23 mouse cellular contexts compared by ENCODE assay signal in genomic region chr16:11482189-11482588, GRCm38 (mm10).
A peak's percentile ranks its signal among the peaks of the same experiment; 100 is the strongest.
DNase-seq lines count a peak whose midpoint lies in the region; ATAC-seq and TF ChIP-seq lines count a peak whose summit lies in the region.
"Had no signal": no experiment of that assay in that cellular context is flagged by ENCODE, and none has a peak within 500 bp of the region (broad histone marks: within the 10 kb centered on the region; RNA-seq: fewer than 3 reads in every experiment).

No protein-coding gene starts in this region.

- no peak overlapping the region for H3K9ac ChIP-seq in limb, embryonic 15.5 days
- no peak overlapping the region for H3K9ac ChIP-seq in midbrain, postnatal 0 days (replicated peaks; ENCODE audit: low read length, poor library complexity, severe bottlenecking)
- H3K9ac ChIP-seq: embryonic facial prominence, embryonic 13.5 days; forebrain, postnatal 0 days; hindbrain, embryonic 15.5 days; limb, embryonic 13.5 days; liver, embryonic 15.5 days; neural tube, embryonic 12.5 days; stomach, embryonic 15.5 days had no signal

- no peaks in the 10 kb centered on the region for H3K9me3 ChIP-seq in limb, embryonic 15.5 days
- H3K9me3 ChIP-seq in limb, embryonic 10.5 days (replicated peaks), result no peaks in the 10 kb centered on the region
- no peaks in the 10 kb centered on the region for H3K9me3 ChIP-seq in midbrain, postnatal 0 days (ENCODE audit: low read length)
- H3K9me3 ChIP-seq: embryonic facial prominence, embryonic 13.5 days; hindbrain, embryonic 15.5 days; limb, embryonic 13.5 days; liver, embryonic 15.5 days; neural tube, embryonic 12.5 days; stomach, embryonic 15.5 days had no signal

- H3K4me3 ChIP-seq in limb, embryonic 15.5 days, result no peak overlapping the region
- no peak overlapping the region for H3K4me3 ChIP-seq in limb, embryonic 10.5 days
- H3K4me3 ChIP-seq in midbrain, postnatal 0 days (ENCODE audit: low read depth, low read length), result no peak overlapping the region
- H3K4me3 ChIP-seq: embryonic facial prominence, embryonic 13.5 days; hindbrain, embryonic 15.5 days; limb, embryonic 13.5 days; liver, embryonic 15.5 days; neural tube, embryonic 12.5 days; stomach, embryonic 15.5 days had no signal

- no peaks in the 10 kb centered on the region for H3K27me3 ChIP-seq in limb, embryonic 15.5 days
- H3K27me3 ChIP-seq in limb, embryonic 10.5 days (ENCODE audit: low read depth, poor library complexity, severe bottlenecking), result no peaks in the 10 kb centered on the region
- no peaks in the 10 kb centered on the region for H3K27me3 ChIP-seq in midbrain, postnatal 0 days (ENCODE audit: insufficient read depth, low read length)
- H3K27me3 ChIP-seq: embryonic facial prominence, embryonic 13.5 days; hindbrain, embryonic 15.5 days; limb, embryonic 13.5 days; liver, embryonic 15.5 days; neural tube, embryonic 12.5 days; stomach, embryonic 15.5 days had no signal

- no peak overlapping the region for H3K4me2 ChIP-seq in limb, embryonic 15.5 days
- no peak overlapping the region for H3K4me2 ChIP-seq in midbrain, postnatal 0 days (ENCODE audit: low read depth, low read length, poor library complexity, severe bottlenecking)
- H3K4me2 ChIP-seq: embryonic facial prominence, embryonic 13.5 days; hindbrain, embryonic 15.5 days; limb, embryonic 13.5 days; liver, embryonic 15.5 days; midbrain, embryonic 11.5 days; neural tube, embryonic 12.5 days; stomach, embryonic 15.5 days had no signal

- WGBS in limb, embryonic 15.5 days, result 88% methylated on average over 2 of the region's 2 CpGs
- WGBS in limb, embryonic 10.5 days, result 96% methylated on average over 2 of the region's 2 CpGs
- 84% methylated on average over 2 of the region's 2 CpGs for WGBS in midbrain, postnatal 0 days

- no peak overlapping the region for H3K27ac ChIP-seq in limb, embryonic 15.5 days
- H3K27ac ChIP-seq in limb, embryonic 10.5 days, result no peak overlapping the region
- H3K27ac ChIP-seq in midbrain, postnatal 0 days (ENCODE audit: low read depth, low read length), result no peak overlapping the region
- H3K27ac ChIP-seq: embryonic facial prominence, embryonic 13.5 days; hindbrain, embryonic 15.5 days; kidney, postnatal 0 days; limb, embryonic 13.5 days; liver, embryonic 15.5 days; neural tube, embryonic 12.5 days; stomach, embryonic 15.5 days had no signal

- ATAC-seq in limb, embryonic 15.5 days (ENCODE audit: insufficient number of reproducible peaks, low FRiP score, low TSS enrichment, low read depth), result peak; percentile 24; the same call in 1 of the 2 replicates
- no peak for ATAC-seq in midbrain, postnatal 0 days (ENCODE audit: low FRiP score)
- ATAC-seq: CD4-positive, CD25-positive, alpha-beta regulatory T cell, adult 4 months; forebrain, postnatal 0 days; intestine, embryonic 16.5 days had no signal

- TF ChIP-seq CTCF in midbrain, postnatal 0 days (IDR thresholded peaks at IDR 0.05), result no peak

- H3K4me1 ChIP-seq in limb, embryonic 15.5 days, result no peaks in the 10 kb centered on the region
- no peaks in the 10 kb centered on the region for H3K4me1 ChIP-seq in limb, embryonic 10.5 days
- H3K4me1 ChIP-seq in midbrain, postnatal 0 days (ENCODE audit: insufficient read depth, low read length), result no peaks in the 10 kb centered on the region
- H3K4me1 ChIP-seq: embryonic facial prominence, embryonic 13.5 days; hindbrain, embryonic 15.5 days; limb, embryonic 13.5 days; liver, embryonic 15.5 days; neural tube, embryonic 12.5 days; stomach, embryonic 15.5 days had no signal

- DNase-seq in limb, embryonic 10.5 days (ENCODE audit: low spot score), result no peak
- DNase-seq in 3T3-L1 (ENCODE audit: low read depth, low spot score) (peak; percentile 63), NIH3T3 (ENCODE audit: low read depth) (peak; percentile 73)
- peak; percentile 52 for DNase-seq in lung, postnatal 14 days
- DNase-seq in natural killer cell, adult 2 months (ENCODE audit: low spot score in 2 of 2), result no peak
- DNase-seq in midbrain, postnatal 0 days (ENCODE audit: low spot score), result no peak
- DNase-seq: adrenal gland, postnatal 25 days; cerebellum, adult 11 months; cerebellum, postnatal 10 days; forebrain, postnatal 0 days; right cerebral cortex, postnatal 14 days; thymus, postnatal 14 days had no signal

- no peaks in the 10 kb centered on the region for H3K36me3 ChIP-seq in limb, embryonic 15.5 days
- H3K36me3 ChIP-seq in limb, embryonic 10.5 days, result no peaks in the 10 kb centered on the region
- H3K36me3 ChIP-seq in midbrain, postnatal 0 days (ENCODE audit: insufficient read depth, low read length), result peaks cover 3% of the 10 kb centered on the region; the same call in 1 of the 2 replicates
- H3K36me3 ChIP-seq: embryonic facial prominence, embryonic 13.5 days; hindbrain, embryonic 15.5 days; limb, embryonic 13.5 days; liver, embryonic 15.5 days; neural tube, embryonic 12.5 days; stomach, embryonic 15.5 days had no signal

Comparison
In these comparisons a context has a peak if more than half of its experiments do, and no peak if none do; other contexts are left out.
1. DNase-seq: peak in 3T3-L1 (single experiment), NIH3T3 (single experiment) and lung, postnatal 14 days (single experiment); none in limb, embryonic 10.5 days (single experiment), natural killer cell, adult 2 months (0 of 2) and midbrain, postnatal 0 days (single experiment).